In the genomic region with DNA sequence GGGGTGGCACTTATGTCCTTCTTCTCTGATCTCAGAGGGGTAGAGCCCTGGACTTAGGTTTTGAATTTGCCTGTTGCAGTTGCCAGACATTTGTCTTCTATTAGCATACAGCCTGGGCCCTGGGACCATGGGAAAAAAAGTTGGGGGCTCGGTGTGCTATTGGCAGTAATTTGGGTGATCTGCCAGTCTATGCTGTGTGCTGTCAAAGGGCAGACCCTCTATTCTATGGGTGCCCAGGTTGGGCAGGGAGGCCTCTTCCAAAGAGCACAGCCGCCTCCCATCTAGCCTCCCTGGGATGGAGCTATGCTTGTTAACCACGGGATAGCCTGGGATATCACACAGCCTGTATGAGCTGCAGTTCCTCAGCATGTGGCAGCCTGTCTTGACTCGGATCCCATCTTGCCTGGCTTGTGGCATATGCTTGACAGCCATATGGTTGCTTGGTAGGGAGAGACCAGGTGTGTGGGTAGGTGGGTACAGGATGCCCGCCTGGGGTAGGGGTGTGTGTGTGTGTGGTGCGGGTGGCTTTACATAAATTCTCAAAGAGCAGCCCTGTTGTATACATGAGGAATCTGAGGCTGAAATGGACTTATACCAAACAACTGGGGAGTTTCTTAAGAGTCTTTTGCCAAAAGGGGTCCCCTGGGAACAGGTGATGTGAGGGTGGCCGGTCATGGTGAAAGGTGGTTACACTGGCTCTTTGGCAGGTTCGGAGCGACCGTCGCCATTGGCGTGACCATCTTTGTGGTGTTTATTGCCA, we compare ENCODE assay signal across 8 mouse cellular contexts. TPM values are rescaled to one million over a fixed set of nuclear protein-coding genes. Genes with fewer than 3 reads are reported as not detected.
DNase-seq lines count a peak whose midpoint lies in the region; ATAC-seq and TF ChIP-seq lines count a peak whose summit lies in the region.

No protein-coding gene starts in this region.

- TF ChIP-seq CTCF in heart, adult 2 months (IDR thresholded peaks at IDR 0.05), result no peak

- no peaks in the 10 kb centered on the region for H3K9me3 ChIP-seq in forebrain, embryonic 10.5 days
- no peaks in the 10 kb centered on the region for H3K9me3 ChIP-seq in liver, embryonic 11.5 days (ENCODE audit: control insufficient read depth, low read length)

- intact Hi-C loops in heart, adult 2 months (cut with DNase I), result no loop called here
- intact Hi-C loops in gastrocnemius, postnatal 36 days (cut with DNase I), result no loop called here

- H3K27me3 ChIP-seq in heart, adult 2 months (ENCODE audit: control insufficient read depth, insufficient read depth, low read length), result no peaks in the 10 kb centered on the region
- no peaks in the 10 kb centered on the region for H3K27me3 ChIP-seq in forebrain, embryonic 10.5 days (ENCODE audit: poor library complexity, severe bottlenecking)
- no peaks in the 10 kb centered on the region for H3K27me3 ChIP-seq in liver, embryonic 11.5 days (replicated peaks; ENCODE audit: control insufficient read depth, insufficient read depth, low read length)

- TF ChIP-seq EP300 in heart, adult 2 months (IDR thresholded peaks at IDR 0.05; ENCODE audit: insufficient read depth, low read depth, low read length), result no peak

- H3K4me3 ChIP-seq in heart, adult 2 months, result peak overlapping the region; percentile 44
- H3K4me3 ChIP-seq in forebrain, embryonic 10.5 days, result peak overlapping the region; percentile 32
- peak overlapping the region; percentile 35 for H3K4me3 ChIP-seq in liver, embryonic 11.5 days (ENCODE audit: low read depth, low read length)

- peak in 1 of 2 experiments; percentile 24 for DNase-seq in heart, adult 2 months
- DNase-seq in heart, adult 18-20 months, result no peak
- DNase-seq in A20 (ENCODE audit: low read depth, low spot score), result peak; percentile 25
- DNase-seq in forebrain, embryonic 10.5 days (ENCODE audit: extremely low spot score, low spot score), result no peak
- DNase-seq in liver, embryonic 11.5 days (ENCODE audit: low spot score), result no peak
- no peak for DNase-seq in adrenal gland, adult 18-20 months (ENCODE audit: low spot score in 2 of 2)
- no peak for DNase-seq in gastrocnemius, postnatal 36 days
- DNase-seq in spleen, postnatal 14 days (ENCODE audit: low spot score in 2 of 2), result no peak

- peaks cover 17% of the 10 kb centered on the region for H3K4me1 ChIP-seq in heart, adult 2 months (ENCODE audit: control insufficient read depth, insufficient read depth, low read length)
- H3K4me1 ChIP-seq in forebrain, embryonic 10.5 days, result peaks cover 42% of the 10 kb centered on the region
- H3K4me1 ChIP-seq in liver, embryonic 11.5 days (replicated peaks; ENCODE audit: control insufficient read depth, insufficient read depth, low read length), result peaks cover 20% of the 10 kb centered on the region

- no peak for TF ChIP-seq POLR2A in heart, adult 2 months (IDR thresholded peaks at IDR 0.05; ENCODE audit: insufficient read depth, low read depth, low read length)

- ATAC-seq in liver, embryonic 11.5 days (replicated peaks; ENCODE audit: low FRiP score), result no peak

- peak overlapping the region; percentile 64 for H3K4me2 ChIP-seq in liver, embryonic 11.5 days

- 0 out of 2 replicates have a peak, but pooled peaks cover 2% of the 10 kb centered on the region for H3K36me3 ChIP-seq in heart, adult 2 months (ENCODE audit: control insufficient read depth, insufficient read depth, low read length)
- H3K36me3 ChIP-seq in forebrain, embryonic 10.5 days (replicated peaks), result peaks cover 45% of the 10 kb centered on the region
- H3K36me3 ChIP-seq in liver, embryonic 11.5 days (ENCODE audit: control insufficient read depth, insufficient read depth, low read length), result peaks cover 18% of the 10 kb centered on the region

- no peaks in the 10 kb centered on the region; the same call in 1 of the 2 replicates for H3K79me2 ChIP-seq in heart, adult 2 months (replicated peaks; ENCODE audit: control insufficient read depth, insufficient read depth, low read length)

- WGBS in heart, adult 2 months, result 85% methylated on average over 12 of the region's 12 CpGs
- 95% methylated on average over 12 of the region's 12 CpGs for WGBS in forebrain, embryonic 10.5 days
- 92% methylated on average over 12 of the region's 12 CpGs for WGBS in liver, embryonic 11.5 days

- no peak overlapping the region; the same call in 1 of the 2 replicates for H3K9ac ChIP-seq in heart, adult 2 months (ENCODE audit: low read depth, low read length)
- H3K9ac ChIP-seq in liver, embryonic 11.5 days (ENCODE audit: low read depth, low read length), result peak overlapping the region; percentile 59

- H3K27ac ChIP-seq in heart, adult 2 months, result peak overlapping the region; percentile 73
- H3K27ac ChIP-seq in forebrain, embryonic 10.5 days, result peak overlapping the region; percentile 71
- peak overlapping the region; percentile 62 for H3K27ac ChIP-seq in liver, embryonic 11.5 days (ENCODE audit: low read depth, low read length)

RNA-seq across cellular contexts. Expression of a gene that starts 4.1 kb away (rescaled TPM):
- total RNA-seq in heart, adult 2 months (2021), result 10 to 100 TPM; 12.6 to 13.3 TPM
- polyA plus RNA-seq in heart, adult 2 months (2012; rRNA removed), result 45.8 and 55.2 TPM in 2 replicates
- 10 to 100 TPM; 13.6 to 17.2 TPM for total RNA-seq in heart, adult 18-20 months (2021)
- polyA plus RNA-seq in forebrain, embryonic 10.5 days (2016; fragmentation: Nextera tagmentation; extraction: Ambion mirVana), result 7.6 and 9.1 TPM in 2 replicates
- 8.9 and 9.7 TPM in 2 replicates for polyA plus RNA-seq in liver, embryonic 11.5 days (2014; fragmentation: Nextera tagmentation; extraction: Ambion mirVana)
- 10 to 100 TPM; 15.8 to 21.6 TPM for total RNA-seq in adrenal gland, adult 18-20 months (2021)
- 10 to 100 TPM; 11.6 to 11.8 TPM for total RNA-seq in gastrocnemius, postnatal 36 days (2021)

RNA-seq across cellular contexts. Expression of a gene that starts 17.1 kb away (rescaled TPM):
- 10 to 100 TPM; 40.3 to 43.2 TPM for total RNA-seq in heart, adult 2 months (2021)
- 170 and 218 TPM in 2 replicates for polyA plus RNA-seq in heart, adult 2 months (2012; rRNA removed)
- total RNA-seq in heart, adult 18-20 months (2021), result 10 to 100 TPM; 31.4 to 55.0 TPM
- 29.7 and 31.5 TPM in 2 replicates for polyA plus RNA-seq in forebrain, embryonic 10.5 days (2016; fragmentation: Nextera tagmentation; extraction: Ambion mirVana)
- 33.7 and 34.3 TPM in 2 replicates for polyA plus RNA-seq in liver, embryonic 11.5 days (2014; fragmentation: Nextera tagmentation; extraction: Ambion mirVana)
- total RNA-seq in adrenal gland, adult 18-20 months (2021), result 100 to 1,000 TPM; 126 to 137 TPM
- 10 to 100 TPM; 11.9 to 13.4 TPM for total RNA-seq in gastrocnemius, postnatal 36 days (2021)

RNA-seq across cellular contexts. Expression of a gene that starts 18.5 kb away (rescaled TPM):
- 1 to 10 TPM; 8.0 to 9.0 TPM for total RNA-seq in heart, adult 2 months (2021)
- polyA plus RNA-seq in heart, adult 2 months (2012; rRNA removed), result 10.0 and 13.9 TPM in 2 replicates
- total RNA-seq in heart, adult 18-20 months (2021), result 1 to 10 TPM; 8.1 to 9.8 TPM
- 34.9 and 35.0 TPM in 2 replicates for polyA plus RNA-seq in forebrain, embryonic 10.5 days (2016; fragmentation: Nextera tagmentation; extraction: Ambion mirVana)
- polyA plus RNA-seq in liver, embryonic 11.5 days (2014; fragmentation: Nextera tagmentation; extraction: Ambion mirVana), result 24.3 and 28.9 TPM in 2 replicates
- total RNA-seq in adrenal gland, adult 18-20 months (2021), result 10 to 100 TPM; 14.7 to 15.2 TPM
- total RNA-seq in gastrocnemius, postnatal 36 days (2021), result 1 to 10 TPM; 7.8 to 8.3 TPM

RNA-seq across cellular contexts. Expression of a gene that starts 26.8 kb away (rescaled TPM):
- 10 to 100 TPM; 11.1 to 11.8 TPM for total RNA-seq in heart, adult 2 months (2021)
- 7.0 and 9.2 TPM in 2 replicates for polyA plus RNA-seq in heart, adult 2 months (2012; rRNA removed)
- total RNA-seq in heart, adult 18-20 months (2021), result 10 to 100 TPM; 11.4 to 14.3 TPM
- 13.3 and 14.7 TPM in 2 replicates for polyA plus RNA-seq in forebrain, embryonic 10.5 days (2016; fragmentation: Nextera tagmentation; extraction: Ambion mirVana)
- polyA plus RNA-seq in liver, embryonic 11.5 days (2014; fragmentation: Nextera tagmentation; extraction: Ambion mirVana), result 21.9 TPM in 2 replicates
- 10 to 100 TPM; 11.8 to 12.6 TPM for total RNA-seq in adrenal gland, adult 18-20 months (2021)
- 1 to 10 TPM; 5.9 to 6.6 TPM for total RNA-seq in gastrocnemius, postnatal 36 days (2021)

RNA-seq across cellular contexts. Expression of a gene that starts 26.9 kb away (rescaled TPM):
- 100 to 1,000 TPM; 218 to 235 TPM for total RNA-seq in heart, adult 2 months (2021)
- polyA plus RNA-seq in heart, adult 2 months (2012; rRNA removed), result 41.4 and 59.3 TPM in 2 replicates
- total RNA-seq in heart, adult 18-20 months (2021), result 100 to 1,000 TPM; 214 to 228 TPM
- polyA plus RNA-seq in forebrain, embryonic 10.5 days (2016; fragmentation: Nextera tagmentation; extraction: Ambion mirVana), result 793 and 804 TPM in 2 replicates
- 716 and 742 TPM in 2 replicates for polyA plus RNA-seq in liver, embryonic 11.5 days (2014; fragmentation: Nextera tagmentation; extraction: Ambion mirVana)
- 100 to 1,000 TPM; 319 to 392 TPM for total RNA-seq in adrenal gland, adult 18-20 months (2021)
- total RNA-seq in gastrocnemius, postnatal 36 days (2021), result 100 to 1,000 TPM; 245 to 268 TPM
